Mouse (Mus musculus) forebrain, embryonic 14.5 days (tissue): ENCODE data around the gene Hdgfl2. TPM values are rescaled to one million over a fixed set of nuclear protein-coding genes. Genes with fewer than 3 reads are reported as not detected.
A peak's percentile ranks its signal among the peaks of the same experiment; 100 is the strongest.

Experiments
- ATAC-seq: fragments of 200-750 bp; cut with Nextera tagmentation; 2 replicates; pipeline ENCODE4 v1.8.0; 2017; ENCODE audit warnings: mild to moderate bottlenecking, moderate library complexity
- DNase-seq: peaks from one replicate; pipeline ENCODE4 v3.0.0-alpha.2; 2015; ENCODE audit warnings: low spot score
- H3K27ac ChIP-seq: fragments of 300-500 bp; sonication (generic); 2 replicates; pipeline ENCODE4 v1.5.1; 2014; ENCODE audit warnings: low read depth, mild to moderate bottlenecking, control low read depth, low read length, moderate library complexity
- H3K27me3 ChIP-seq: fragments of 300-500 bp; sonication (generic); replicated peaks from 2 replicates; pipeline ENCODE4 v1.6.1; 2014; ENCODE audit warnings: low read length, control low read depth, mixed read lengths; ENCODE audit not compliant: control insufficient read depth, insufficient read depth
- H3K36me3 ChIP-seq: fragments of 300-500 bp; sonication (generic); 2 replicates; pipeline ENCODE4 v1.6.1; 2014; ENCODE audit warnings: low read length, control low read depth; ENCODE audit not compliant: control insufficient read depth, insufficient read depth
- H3K4me1 ChIP-seq: fragments of 300-500 bp; sonication (generic); 2 replicates; pipeline ENCODE4 v1.6.1; 2014; ENCODE audit warnings: antibody characterized with exemption, low read length, control low read depth; ENCODE audit not compliant: control insufficient read depth, insufficient read depth
- H3K4me2 ChIP-seq: fragments of 300-500 bp; sonication (generic); 2 replicates; pipeline ENCODE4 v1.6.1; 2014; ENCODE audit warnings: mild to moderate bottlenecking, control low read depth, low read length
- H3K4me3 ChIP-seq: fragments of 300-500 bp; sonication (generic); 2 replicates; pipeline ENCODE4 v1.5.1; 2014; ENCODE audit warnings: low read depth, low read length, control low read depth
- H3K9ac ChIP-seq: fragments of 300-500 bp; sonication (generic); 2 replicates; pipeline ENCODE4 v1.6.1; 2014; ENCODE audit warnings: mild to moderate bottlenecking, low read length, control low read depth, moderate library complexity
- H3K9me3 ChIP-seq: fragments of 300-500 bp; sonication (generic); replicated peaks from 2 replicates; pipeline ENCODE4 v1.6.1; 2016; ENCODE audit warnings: low read length, control low read depth, mixed read lengths; ENCODE audit not compliant: control insufficient read depth
- WGBS: fragments of 180-500 bp; shearing (Covaris S2); extraction: QIAGEN DNeasy Blood & Tissue Kit; methylation state at CpG from one replicate; pipeline ENCODE4 v1.1.7; 2014; 5-methylcytosine and 5-hydroxymethylcytosine counted together
- polyA plus RNA-seq: library from polyadenylated mRNA; unstranded; fragments of >200 nt; fragmentation: Nextera tagmentation; extraction: Ambion mirVana; gene quantifications from 2 replicates; pipeline ENCODE4 v1.2.1, GENCODE M21; 2014

Hdgfl2 gene
- polyA plus RNA-seq, 1 experiment from 2014 or later: 81.5 TPM

DNA sequence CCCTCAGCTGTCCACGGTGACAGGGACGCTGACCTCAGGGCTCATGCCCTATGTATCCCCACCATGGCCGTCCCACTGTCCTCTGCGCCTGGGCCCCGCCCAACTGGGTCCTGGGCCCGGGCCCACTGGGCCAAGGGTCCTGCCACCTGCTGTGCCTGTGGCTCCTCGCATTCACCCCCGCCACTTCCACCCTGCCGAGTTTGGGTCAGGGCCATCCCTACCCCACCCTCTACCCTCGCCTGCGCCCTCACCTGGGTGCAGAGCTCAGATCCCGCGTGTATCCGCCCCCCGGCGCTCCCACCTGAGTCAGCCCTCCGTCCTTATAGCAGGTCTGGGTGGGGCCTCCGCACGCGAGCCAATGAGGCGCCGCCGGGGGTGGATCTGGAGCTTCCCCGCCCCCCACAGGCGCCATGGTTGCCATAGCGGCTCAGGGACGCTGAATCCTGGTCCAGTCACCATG, 37.8 kb downstream of the Hdgfl2 start, which contains the start of gene Plin5:
TSS of gene Plin5 (minus strand) at position 346 of the 460 bp plus-strand sequence.
- peaks cover 4% of the 10 kb centered on the region; the same call in 1 of the 2 replicates for H3K9me3 ChIP-seq
- H3K36me3 ChIP-seq: no peaks in the 10 kb centered on the region
- H3K4me3 ChIP-seq: peak within 1 kb of the TSS; percentile 10; the same call in 1 of the 2 replicates
- 0 out of 2 replicates have a peak, but pooled peaks cover 4% of the 10 kb centered on the region for H3K4me1 ChIP-seq
- DNase-seq (peak; percentile 34), ATAC-seq (peak; percentile 44; the same call in 1 of the 2 replicates)
- 2% methylated on average over 27 of the region's 27 CpGs for WGBS
- peaks cover 48% of the 10 kb centered on the region for H3K27me3 ChIP-seq
- H3K9ac ChIP-seq: peak within 1 kb of the TSS; percentile 14; the same call in 1 of the 2 replicates
- peak within 1 kb of the TSS; percentile 46 for H3K4me2 ChIP-seq
- H3K27ac ChIP-seq: no peak within 1 kb of the TSS

DNA sequence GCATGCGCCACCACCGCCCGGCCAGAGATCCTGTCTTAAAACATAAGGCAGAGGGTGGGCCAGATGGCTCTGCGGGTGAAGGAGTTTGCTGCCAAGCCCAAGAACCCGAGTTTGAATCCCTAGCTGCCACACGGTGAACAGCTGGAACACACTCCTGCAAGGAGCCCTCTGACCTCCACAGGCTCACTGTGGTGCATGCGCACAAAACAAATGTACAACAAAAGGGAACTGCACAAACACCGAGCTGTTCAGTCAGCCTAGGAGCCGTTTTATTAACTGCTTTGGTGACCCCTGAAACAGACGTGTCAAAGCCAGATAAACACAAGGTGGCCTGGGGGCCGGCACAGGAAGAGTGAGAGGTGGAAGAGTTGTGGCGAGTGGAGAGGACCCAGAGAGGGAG, 40.0 kb downstream of the Hdgfl2 start:
- ATAC-seq (no peak), DNase-seq (no peak)
- Histone ChIP-seq H3K9me3 (peaks cover 10% of the 10 kb centered on the region), H3K4me2 (no peak overlapping the region), H3K36me3 (peaks cover 11% of the 10 kb centered on the region; the same call in 1 of the 2 replicates), H3K4me1 (0 out of 2 replicates have a peak, but pooled peaks cover 4% of the 10 kb centered on the region), H3K27ac (no peak overlapping the region), H3K27me3 (peaks cover 68% of the 10 kb centered on the region), H3K4me3 (no peak overlapping the region), H3K9ac (no peak overlapping the region)
- WGBS: 52% methylated on average over 12 of the region's 12 CpGs

DNA sequence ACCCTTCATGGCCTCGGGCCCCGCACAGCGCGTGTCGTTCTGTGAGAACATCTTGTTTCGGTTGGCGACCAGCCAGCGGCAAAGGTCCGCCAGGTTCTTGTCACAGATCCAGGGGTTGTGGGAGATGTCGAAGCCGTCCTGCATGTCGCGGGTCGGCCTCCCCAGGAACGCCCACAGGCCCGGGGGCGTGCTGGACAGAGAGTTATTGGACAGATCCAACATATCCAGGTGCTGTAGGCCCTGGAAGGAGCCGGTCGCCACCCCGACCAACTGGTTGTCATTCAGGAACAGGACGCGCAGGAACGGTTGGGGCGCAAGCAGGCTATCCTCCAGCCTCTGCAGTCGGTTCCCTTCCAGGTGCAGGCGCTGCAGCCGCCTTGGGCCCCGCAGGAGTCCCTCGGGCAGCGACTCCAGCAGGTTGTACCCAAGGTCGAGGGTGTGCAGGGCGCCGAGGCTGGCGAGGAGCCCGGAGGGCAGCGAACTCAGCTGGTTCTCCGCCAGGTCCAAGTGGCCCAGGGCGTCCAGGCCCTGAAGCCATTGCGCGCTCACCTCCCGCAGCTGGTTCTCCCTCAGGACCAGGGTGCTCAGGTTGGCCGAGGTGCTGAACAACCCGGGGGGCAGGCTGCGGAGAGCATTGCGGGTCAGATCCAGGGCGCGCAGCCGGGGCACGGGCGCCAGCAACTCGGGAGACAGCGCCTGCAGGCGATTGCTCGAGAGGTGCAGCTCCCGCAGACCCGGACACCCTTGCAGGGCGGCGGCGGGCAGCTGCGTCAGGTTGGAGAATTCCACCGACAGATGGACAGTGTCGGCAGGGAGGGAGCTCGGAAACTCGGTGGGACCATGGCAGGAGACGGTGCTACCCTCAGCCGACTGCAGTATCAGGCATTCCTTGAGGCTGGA, 40.8 kb downstream of the Hdgfl2 start:
- Histone ChIP-seq H3K4me3 (no peak overlapping the region), H3K9ac (no peak overlapping the region), H3K27ac (no peak overlapping the region), H3K4me2 (no peak overlapping the region), H3K9me3 (peaks cover 10% of the 10 kb centered on the region), H3K36me3 (peaks cover 14% of the 10 kb centered on the region), H3K27me3 (peaks cover 72% of the 10 kb centered on the region), H3K4me1 (0 out of 2 replicates have a peak, but pooled peaks cover 4% of the 10 kb centered on the region)
- 11% methylated on average over 65 of the region's 66 CpGs for WGBS
- ATAC-seq: no peak
- DNase-seq: no peak

DNA sequence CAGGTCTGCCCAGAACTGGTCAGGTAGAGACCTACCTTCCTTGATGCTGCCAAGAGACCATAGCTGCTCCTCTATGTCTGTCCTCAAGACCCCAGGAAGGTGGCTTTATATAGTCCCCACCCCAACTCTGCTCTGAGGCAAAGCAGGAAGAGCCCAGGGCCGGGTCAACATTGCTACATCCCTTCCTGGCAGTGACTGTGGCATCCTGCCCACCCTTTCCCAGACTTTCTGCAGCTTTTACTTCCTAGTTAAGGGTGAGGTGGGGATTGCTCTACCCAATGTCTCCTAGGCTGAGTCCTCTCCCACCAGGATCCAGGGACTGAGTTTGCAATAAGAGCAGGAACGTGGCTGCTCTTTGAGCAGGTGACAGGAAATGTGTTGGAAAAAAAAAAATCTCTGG, 42.4 kb downstream of the Hdgfl2 start, which contains the start of gene Lrg1:
TSS of gene Lrg1 (minus strand) at position 176 of the 400 bp plus-strand sequence.
- ATAC-seq (no peak), DNase-seq (no peak)
- H3K27ac ChIP-seq: no peak within 1 kb of the TSS
- no peak within 1 kb of the TSS for H3K4me3 ChIP-seq
- H3K9me3 ChIP-seq: peaks cover 10% of the 10 kb centered on the region
- H3K27me3 ChIP-seq: peaks cover 65% of the 10 kb centered on the region
- 57% methylated on average over 2 of the region's 2 CpGs for WGBS
- no peak within 1 kb of the TSS for H3K9ac ChIP-seq
- H3K4me2 ChIP-seq: no peak within 1 kb of the TSS
- H3K4me1 ChIP-seq: 0 out of 2 replicates have a peak, but pooled peaks cover 4% of the 10 kb centered on the region
- H3K36me3 ChIP-seq: peaks cover 15% of the 10 kb centered on the region

DNA sequence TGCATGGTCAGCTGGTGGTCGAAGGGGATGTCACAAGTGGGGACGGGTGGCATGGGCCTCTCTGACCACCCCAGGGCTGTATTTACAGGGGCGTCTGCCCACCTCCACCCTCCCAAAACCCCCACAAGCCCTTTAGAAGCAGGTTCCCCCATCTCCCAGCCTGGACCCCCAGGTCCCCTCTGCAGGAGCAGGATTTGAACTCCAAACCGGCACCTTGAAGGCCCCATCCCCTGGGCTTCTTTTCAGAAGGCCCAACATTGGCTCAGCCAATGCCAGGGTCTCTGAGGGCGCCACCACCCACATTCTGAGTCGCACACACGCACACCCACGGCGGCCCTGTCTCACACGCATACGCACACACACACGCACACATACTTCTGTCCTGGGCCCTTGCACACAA, 43.7 kb downstream of the Hdgfl2 start:
- H3K9ac ChIP-seq: no peak overlapping the region
- no peak overlapping the region for H3K4me2 ChIP-seq
- no peak overlapping the region for H3K27ac ChIP-seq
- H3K36me3 ChIP-seq: peaks cover 25% of the 10 kb centered on the region
- ATAC-seq: no peak
- DNase-seq: no peak
- H3K4me1 ChIP-seq: no peaks in the 10 kb centered on the region
- peaks cover 64% of the 10 kb centered on the region for H3K27me3 ChIP-seq
- H3K4me3 ChIP-seq: no peak overlapping the region
- WGBS: 87% methylated on average over 12 of the region's 12 CpGs
- peaks cover 10% of the 10 kb centered on the region for H3K9me3 ChIP-seq

DNA sequence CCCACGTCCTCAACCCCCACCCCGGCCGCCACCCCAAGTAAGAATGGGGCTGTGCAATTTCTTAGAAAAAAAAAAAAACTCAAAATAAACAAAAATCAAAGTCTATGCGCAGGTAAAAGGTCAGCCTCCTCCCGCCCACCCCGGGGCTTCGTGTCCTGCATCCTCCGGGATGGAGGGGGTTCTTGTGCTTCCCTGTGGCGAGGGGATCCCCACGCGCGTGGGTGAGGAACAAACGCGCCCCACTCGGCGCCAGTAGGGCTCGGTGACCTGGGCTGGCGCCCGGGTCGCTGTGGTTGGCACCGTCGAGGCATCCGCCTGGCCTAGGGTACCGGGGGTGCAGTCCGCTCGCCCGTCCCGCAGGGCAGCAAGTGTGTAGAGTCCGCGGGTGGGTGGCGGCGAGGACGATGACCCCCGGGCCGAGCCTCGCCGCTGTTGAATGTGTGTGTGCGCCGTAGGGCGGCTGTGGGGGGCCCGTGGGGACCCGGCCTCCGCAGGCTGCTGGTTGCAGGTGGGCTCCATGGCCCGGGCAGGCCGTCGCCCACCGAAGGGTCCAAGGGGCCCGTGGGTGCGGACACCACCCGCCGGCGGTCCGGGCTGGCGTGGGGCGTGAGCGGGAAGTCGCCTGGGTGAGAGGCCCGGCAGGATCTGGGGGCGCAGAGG, 44.4 kb downstream of the Hdgfl2 start:
- no peak overlapping the region for H3K27ac ChIP-seq
- peaks cover 57% of the 10 kb centered on the region for H3K27me3 ChIP-seq
- H3K9ac ChIP-seq: no peak overlapping the region
- 54% methylated on average over 59 of the region's 59 CpGs for WGBS
- DNase-seq (no peak), ATAC-seq (peak; percentile 9; the same call in 1 of the 2 replicates)
- H3K4me2 ChIP-seq: peak overlapping the region; percentile 44
- H3K4me1 ChIP-seq: no peaks in the 10 kb centered on the region
- peaks cover 10% of the 10 kb centered on the region for H3K9me3 ChIP-seq
- peaks cover 28% of the 10 kb centered on the region for H3K36me3 ChIP-seq
- H3K4me3 ChIP-seq: no peak overlapping the region

DNA sequence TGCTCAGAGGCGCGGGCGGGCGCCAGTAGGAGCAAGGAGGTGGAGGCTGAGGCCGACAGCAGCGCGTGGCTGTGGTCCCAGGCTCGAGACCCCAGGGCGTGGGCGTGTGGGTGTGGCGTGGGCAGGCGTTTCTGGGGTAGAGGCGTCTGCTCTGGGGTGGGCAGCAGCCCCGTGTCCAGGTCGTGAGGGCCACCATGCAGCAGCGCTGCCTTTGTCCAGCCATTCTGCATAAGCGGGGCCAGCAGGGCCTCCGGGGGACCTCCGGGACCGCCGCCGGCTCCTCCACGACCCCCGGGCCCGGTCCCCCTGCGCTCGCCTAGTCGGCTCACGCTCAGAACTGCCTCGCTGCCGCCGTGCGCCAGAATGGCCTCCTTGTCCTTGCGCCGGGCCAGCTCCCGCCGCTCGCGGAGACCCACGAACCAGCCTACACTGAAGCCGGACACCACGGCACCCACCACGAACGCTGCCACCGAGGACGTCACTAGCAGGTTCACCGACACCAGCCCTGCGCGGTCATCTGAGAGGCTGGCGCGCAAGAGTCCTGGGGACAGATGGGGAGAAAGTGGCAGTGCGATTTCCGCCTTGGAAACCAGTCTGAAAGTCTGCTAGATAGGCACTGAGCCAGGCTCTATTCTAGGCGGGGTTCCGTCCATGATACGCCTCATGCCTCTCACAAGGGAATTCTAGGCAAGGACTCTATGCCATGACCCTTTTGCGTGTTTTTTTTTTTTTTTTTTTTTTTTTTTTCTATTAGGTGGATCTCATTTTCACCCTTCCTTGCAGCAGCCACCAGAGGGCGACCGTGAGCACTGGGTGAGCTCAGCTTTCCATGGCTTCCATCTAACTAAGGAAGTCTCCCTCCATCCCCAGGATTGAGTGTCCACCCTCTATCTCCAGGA, 45.2 kb downstream of the Hdgfl2 start:
- peak overlapping the region; percentile 45 for H3K9ac ChIP-seq
- 6% methylated on average over 52 of the region's 59 CpGs for WGBS
- H3K4me3 ChIP-seq: peak overlapping the region; percentile 20; the same call in 1 of the 2 replicates
- ATAC-seq (peak; percentile 11; the same call in 1 of the 2 replicates), DNase-seq (peak; percentile 51)
- peak overlapping the region; percentile 44 for H3K4me2 ChIP-seq
- no peaks in the 10 kb centered on the region for H3K4me1 ChIP-seq
- H3K9me3 ChIP-seq: peaks cover 10% of the 10 kb centered on the region
- H3K27ac ChIP-seq: no peak overlapping the region
- peaks cover 32% of the 10 kb centered on the region for H3K36me3 ChIP-seq
- H3K27me3 ChIP-seq: peaks cover 50% of the 10 kb centered on the region

DNA sequence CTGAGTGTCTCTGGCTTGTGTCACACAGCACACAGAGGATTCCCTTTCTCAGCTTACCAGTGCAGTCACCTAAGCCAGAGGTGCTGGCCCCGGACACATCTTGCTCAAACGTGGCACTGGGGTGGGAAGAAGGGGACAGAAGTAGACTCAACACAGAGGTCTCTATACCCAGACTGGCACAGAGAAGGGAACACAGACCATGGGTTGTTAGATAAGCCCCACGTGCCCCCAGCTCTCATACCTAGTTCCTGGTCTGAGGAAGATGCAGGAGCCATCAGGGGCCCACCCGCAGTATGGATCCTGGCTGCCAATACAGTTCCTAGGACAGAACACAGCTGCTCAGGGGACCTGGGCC, 45.8 kb downstream of the Hdgfl2 start:
- Histone ChIP-seq H3K9me3 (peaks cover 10% of the 10 kb centered on the region), H3K4me3 (no peak overlapping the region), H3K9ac (no peak overlapping the region), H3K36me3 (peaks cover 34% of the 10 kb centered on the region), H3K4me2 (no peak overlapping the region), H3K27me3 (peaks cover 43% of the 10 kb centered on the region), H3K4me1 (no peaks in the 10 kb centered on the region), H3K27ac (no peak overlapping the region)
- ATAC-seq (no peak), DNase-seq (no peak)
- 87% methylated on average over 4 of the region's 4 CpGs for WGBS
